Mouse (Mus musculus) liver, embryonic 14.5 days (tissue): ENCODE measurements at regions not wholly inside any gene's neighbourhood (a gene's known extent, or its start where the extent isn't known, plus 50 kb on each side); places are given as distances from the start of the nearest gene placed in this dataset.

Experiments used
- CTCF ChIP-seq: IDR thresholded peaks from 2 replicates; pipeline ENCODE4 v1.5.1; 2016; ENCODE audit warnings: antibody characterized with exemption, low read depth, control low read depth
- EP300 ChIP-seq: IDR thresholded peaks from 2 replicates; pipeline ENCODE4 v1.6.1; 2016; ENCODE audit warnings: antibody characterized with exemption, low read depth

GRCm38 (mm10) chr11:16696787-16697186 lies 55.2 kb upstream of the Egfr start:
- TF ChIP-seq CTCF, result no peak
- TF ChIP-seq EP300, result no peak
